Mouse (Mus musculus): Measurements from ENCODE around the gene Nrip1. TPM values are rescaled to one million over a fixed set of nuclear protein-coding genes. Genes with fewer than 3 reads are reported as not detected.

The Nrip1 gene
- polyA plus RNA-seq, 1 experiment from 2014 or later, result 38.9 TPM

- Histone ChIP-seq H3K9ac (no peak overlapping the region), H3K4me3 (no peak overlapping the region), H3K4me1 (no peaks in the 10 kb centered on the region), H3K4me2 (replicated peaks) (no peak overlapping the region), H3K27ac (no peak overlapping the region), H3K9me3 (no peaks in the 10 kb centered on the region), H3K36me3 (no peaks in the 10 kb centered on the region), H3K27me3 (replicated peaks) (no peaks in the 10 kb centered on the region)
- 92% methylated on average over 4 of the region's 4 CpGs for WGBS
- no peak for ATAC-seq (ENCODE audit: low FRiP score, low read depth)
Measured at GRCm38 (mm10) chr16:76238784-76239183, 134.8 kb downstream of the Nrip1 start.
